Mouse (Mus musculus): Measurements from ENCODE around the gene Ncoa5.

- TF ChIP-seq POLR2A (IDR thresholded peaks at IDR 0.05; ENCODE audit: insufficient read depth, low read length): no peak
- no peak for TF ChIP-seq EP300 (IDR thresholded peaks at IDR 0.05; ENCODE audit: insufficient read depth, low read depth, low read length)
Measured at GRCm38 (mm10) chr2:164967761-164968440, 66.8 kb downstream of the Ncoa5 start.
